Mouse (Mus musculus): ENCODE results near the gene Lmntd1. TPM values are rescaled to one million over a fixed set of nuclear protein-coding genes. Genes with fewer than 3 reads are reported as not detected.

Lmntd1 gene
- polyA plus RNA-seq, 1 experiment from 2014 or later, result 1.7 TPM

DNA sequence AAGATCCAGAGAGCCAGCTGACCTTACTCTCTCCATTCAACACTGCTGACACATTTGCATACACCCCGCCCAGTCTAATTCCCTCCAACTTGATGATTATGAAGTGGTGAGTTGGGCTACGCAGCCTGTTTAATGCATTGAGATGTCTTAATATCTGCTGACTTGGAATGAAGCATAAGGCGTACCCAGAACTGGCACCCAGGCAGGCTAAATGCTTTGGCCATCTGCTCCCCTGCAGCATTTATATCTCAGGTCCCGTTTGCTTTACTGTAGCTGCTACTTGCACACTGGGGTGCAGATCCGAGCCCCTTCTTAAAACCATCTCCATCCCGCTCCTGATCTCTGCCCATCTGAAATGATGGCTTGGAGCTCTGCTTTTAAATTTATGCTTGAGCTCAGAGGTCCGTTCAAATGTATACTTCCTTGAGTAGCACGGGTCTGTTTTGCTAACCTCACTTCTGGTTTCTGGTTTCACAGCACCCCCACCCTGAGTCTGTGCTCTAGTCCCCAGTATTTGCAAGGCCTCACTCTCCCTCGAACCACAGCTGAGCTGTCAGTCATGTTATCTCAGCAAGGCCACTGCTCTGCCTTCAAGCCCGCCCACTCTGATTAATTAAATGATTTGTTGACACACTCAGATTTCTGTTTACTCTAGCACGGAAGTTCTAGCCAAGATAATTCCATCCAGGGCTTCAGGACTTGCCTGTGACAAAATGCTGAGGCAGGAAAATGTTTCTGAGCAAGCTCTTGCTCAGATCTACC is 15.1 kb downstream of the Lmntd1 start:
- Histone ChIP-seq H3K4me1 (no peaks in the 10 kb centered on the region), H3K4me2 (no peak overlapping the region), H3K4me3 (no peak overlapping the region), H3K36me3 (replicated peaks) (no peaks in the 10 kb centered on the region), H3K9ac (no peak overlapping the region), H3K27me3 (replicated peaks) (no peaks in the 10 kb centered on the region), H3K27ac (no peak overlapping the region), H3K9me3 (no peaks in the 10 kb centered on the region)
- WGBS, result 76% methylated on average over 11 of the region's 11 CpGs
- no peak for ATAC-seq (replicated peaks)

DNA sequence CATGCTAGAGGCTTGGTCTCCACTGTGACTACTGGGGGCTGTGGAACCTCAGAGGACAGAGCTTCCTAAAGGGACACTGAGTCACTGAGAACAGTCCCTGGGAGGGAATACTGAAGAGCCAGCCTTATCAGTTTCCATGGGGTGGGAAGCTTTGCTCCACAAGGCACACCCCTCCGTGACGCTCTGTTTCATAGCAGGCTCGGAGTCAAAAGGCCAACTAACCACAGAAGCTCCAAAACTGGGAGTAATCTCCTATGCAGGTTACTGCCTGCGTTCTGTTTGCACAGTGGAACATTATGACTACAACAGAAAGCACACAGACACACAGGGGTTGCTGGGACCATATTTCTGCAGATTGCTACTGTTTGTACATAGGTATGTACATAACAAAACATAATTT is 18.2 kb downstream of the Lmntd1 start:
- Histone ChIP-seq H3K4me3 (no peak overlapping the region), H3K4me1 (peaks cover 10% of the 10 kb centered on the region; the same call in 1 of the 2 replicates), H3K4me2 (no peak overlapping the region), H3K27ac (no peak overlapping the region), H3K27me3 (replicated peaks) (no peaks in the 10 kb centered on the region), H3K9me3 (no peaks in the 10 kb centered on the region), H3K9ac (no peak overlapping the region), H3K36me3 (replicated peaks) (no peaks in the 10 kb centered on the region)
- ATAC-seq (replicated peaks), result no peak
- 85% methylated on average over 4 of the region's 4 CpGs for WGBS

DNA sequence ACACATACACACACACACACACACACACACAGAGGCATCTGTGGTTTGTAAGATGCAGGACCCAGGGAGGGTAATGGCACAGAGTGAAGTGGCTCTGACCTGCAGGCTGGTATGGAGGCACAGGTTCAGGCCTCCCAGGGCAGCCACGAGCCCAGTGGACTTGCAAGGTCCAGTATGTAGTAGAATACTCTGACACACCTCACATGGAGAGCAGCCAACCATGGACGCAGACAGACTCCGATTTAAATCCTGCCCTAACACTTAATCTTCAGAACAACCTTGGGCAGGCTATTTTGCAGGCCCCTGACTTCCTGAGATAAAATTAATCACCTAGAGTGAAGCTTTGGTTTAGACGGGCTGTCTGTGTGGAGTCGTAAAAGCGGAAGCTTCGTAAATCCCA is 20.1 kb downstream of the Lmntd1 start:
- Histone ChIP-seq H3K4me1 (peaks cover 10% of the 10 kb centered on the region; the same call in 1 of the 2 replicates), H3K4me2 (no peak overlapping the region), H3K27me3 (replicated peaks) (no peaks in the 10 kb centered on the region), H3K9me3 (no peaks in the 10 kb centered on the region), H3K27ac (no peak overlapping the region), H3K36me3 (replicated peaks) (no peaks in the 10 kb centered on the region), H3K4me3 (no peak overlapping the region), H3K9ac (no peak overlapping the region)
- WGBS, result 63% methylated on average over 7 of the region's 7 CpGs
- no peak for ATAC-seq (replicated peaks)

DNA sequence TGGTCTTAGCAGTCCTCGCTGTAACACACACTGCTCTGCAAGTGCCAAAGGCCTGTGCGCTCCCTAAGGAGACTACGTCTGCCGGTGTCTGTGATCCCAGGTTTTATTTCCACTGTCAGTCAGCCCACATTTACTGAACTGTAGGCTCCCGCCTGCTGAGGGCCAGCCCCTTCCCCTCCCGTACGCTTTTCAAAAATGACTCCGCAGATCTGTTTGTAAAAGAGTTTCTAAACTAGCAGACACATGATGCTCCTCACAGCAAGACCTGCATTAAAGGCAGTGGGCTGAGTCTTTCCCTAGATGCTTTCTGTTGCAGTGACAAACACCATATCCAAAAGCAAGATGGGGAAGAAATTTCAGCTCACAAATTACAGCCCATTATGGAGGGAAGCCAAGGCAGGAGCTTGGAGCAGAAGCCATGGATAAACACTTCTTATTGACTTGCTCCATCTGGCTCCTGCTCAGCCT is 21.6 kb downstream of the Lmntd1 start:
- Histone ChIP-seq H3K4me2 (no peak overlapping the region), H3K27me3 (replicated peaks) (no peaks in the 10 kb centered on the region), H3K9ac (no peak overlapping the region), H3K27ac (0 out of 2 replicates have a peak overlapping the region, but pooled peaks have one; percentile 16), H3K36me3 (replicated peaks) (no peaks in the 10 kb centered on the region), H3K4me1 (peaks cover 10% of the 10 kb centered on the region; the same call in 1 of the 2 replicates), H3K9me3 (no peaks in the 10 kb centered on the region), H3K4me3 (no peak overlapping the region)
- WGBS, result 52% methylated on average over 8 of the region's 8 CpGs
- no peak for ATAC-seq (replicated peaks)

DNA sequence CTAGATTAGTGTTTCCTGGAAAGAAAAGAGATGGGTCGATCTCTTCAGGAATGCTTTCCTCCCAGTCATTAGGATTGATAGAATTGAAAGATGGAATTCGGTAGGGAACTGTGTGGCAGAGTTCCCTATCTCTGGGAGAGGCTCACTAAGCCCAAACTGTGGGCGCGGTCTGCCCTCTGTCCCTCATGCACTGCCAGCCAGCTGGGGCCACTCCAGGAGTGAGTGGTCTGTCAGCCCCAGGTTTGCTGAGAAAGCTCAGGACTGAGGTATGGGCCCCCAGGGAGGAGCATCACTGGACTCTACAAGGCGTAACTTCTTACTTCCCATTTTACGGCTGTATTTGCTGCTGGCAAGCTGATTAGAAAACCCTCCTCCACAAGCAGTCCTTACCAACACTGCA is 22.1 kb downstream of the Lmntd1 start:
- 0 out of 2 replicates have a peak overlapping the region, but pooled peaks have one; percentile 16 for H3K27ac ChIP-seq
- H3K27me3 ChIP-seq (replicated peaks), result no peaks in the 10 kb centered on the region
- 76% methylated on average over 6 of the region's 6 CpGs for WGBS
- peaks cover 10% of the 10 kb centered on the region; the same call in 1 of the 2 replicates for H3K4me1 ChIP-seq
- no peak overlapping the region for H3K4me2 ChIP-seq
- H3K36me3 ChIP-seq (replicated peaks), result no peaks in the 10 kb centered on the region
- no peaks in the 10 kb centered on the region for H3K9me3 ChIP-seq
- no peak; the same call in 1 of the 2 replicates for ATAC-seq (replicated peaks)
- H3K4me3 ChIP-seq, result no peak overlapping the region
- no peak overlapping the region for H3K9ac ChIP-seq

DNA sequence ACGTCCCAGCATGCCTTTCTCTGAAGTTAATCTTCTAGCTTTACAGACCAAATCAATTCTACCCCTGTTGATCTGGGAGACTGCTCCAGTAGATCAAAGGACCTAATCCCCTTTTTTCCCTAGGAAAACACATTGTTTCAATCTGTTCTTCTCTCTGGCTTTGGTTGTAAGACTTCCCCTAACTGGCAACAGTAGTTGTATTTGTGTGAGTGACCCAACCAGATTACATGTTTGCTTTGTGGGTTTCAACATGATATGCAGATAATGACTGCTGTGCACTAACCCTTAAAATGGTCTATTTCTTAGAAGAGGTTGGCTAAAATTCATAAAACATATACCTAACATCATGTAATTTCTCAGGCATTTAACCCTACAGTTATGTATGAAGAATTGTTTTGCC is 22.5 kb downstream of the Lmntd1 start:
- no peak for ATAC-seq (replicated peaks)
- Histone ChIP-seq H3K9me3 (no peaks in the 10 kb centered on the region), H3K27ac (no peak overlapping the region), H3K9ac (no peak overlapping the region), H3K4me3 (no peak overlapping the region), H3K36me3 (replicated peaks) (no peaks in the 10 kb centered on the region), H3K4me1 (peaks cover 10% of the 10 kb centered on the region; the same call in 1 of the 2 replicates), H3K4me2 (no peak overlapping the region), H3K27me3 (replicated peaks) (no peaks in the 10 kb centered on the region)
- 28% methylated on average over 1 of the region's 1 CpGs for WGBS

DNA sequence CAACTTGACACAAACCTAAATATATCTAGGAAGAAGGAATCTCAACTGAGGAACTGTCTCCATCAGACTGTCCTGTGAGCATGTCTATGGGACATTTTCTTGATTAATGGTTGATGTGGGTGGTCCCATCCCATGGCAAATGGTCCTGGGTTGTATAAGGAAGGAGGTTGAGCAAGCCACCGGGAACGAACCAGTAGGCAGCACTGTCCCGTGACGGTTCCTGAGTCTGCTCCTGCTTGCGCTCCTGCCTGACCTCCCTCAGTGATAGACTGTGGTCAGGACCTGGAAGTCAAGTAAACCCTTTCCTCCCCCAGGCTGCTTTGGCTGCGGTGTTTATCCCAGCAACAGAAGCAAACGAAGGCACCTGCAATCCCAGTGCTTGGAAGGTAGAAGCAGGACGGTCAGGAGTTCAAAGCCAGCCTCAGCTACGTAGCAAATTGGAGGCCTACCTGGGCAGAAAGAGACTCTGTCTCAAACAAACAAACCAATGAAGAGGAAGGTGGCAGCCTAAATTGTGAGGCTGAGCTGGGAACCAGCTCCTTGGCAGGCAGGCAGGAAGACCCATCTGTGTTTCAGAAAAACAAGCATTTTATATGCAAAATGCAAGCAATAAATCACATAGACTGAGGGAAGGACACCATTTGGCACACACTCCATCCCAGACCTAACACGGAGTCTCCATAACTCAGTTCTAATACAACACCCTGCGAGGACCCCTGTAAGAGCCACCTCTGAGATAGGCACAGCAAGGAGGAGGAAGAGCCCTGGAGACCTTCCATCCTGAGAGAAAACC is 23.4 kb downstream of the Lmntd1 start:
- Histone ChIP-seq H3K9me3 (no peaks in the 10 kb centered on the region), H3K4me3 (no peak overlapping the region), H3K27me3 (replicated peaks) (no peaks in the 10 kb centered on the region), H3K36me3 (replicated peaks) (no peaks in the 10 kb centered on the region), H3K4me1 (peaks cover 12% of the 10 kb centered on the region), H3K27ac (no peak overlapping the region), H3K4me2 (no peak overlapping the region), H3K9ac (no peak overlapping the region)
- no peak for ATAC-seq (replicated peaks)
- 90% methylated on average over 11 of the region's 11 CpGs for WGBS

DNA sequence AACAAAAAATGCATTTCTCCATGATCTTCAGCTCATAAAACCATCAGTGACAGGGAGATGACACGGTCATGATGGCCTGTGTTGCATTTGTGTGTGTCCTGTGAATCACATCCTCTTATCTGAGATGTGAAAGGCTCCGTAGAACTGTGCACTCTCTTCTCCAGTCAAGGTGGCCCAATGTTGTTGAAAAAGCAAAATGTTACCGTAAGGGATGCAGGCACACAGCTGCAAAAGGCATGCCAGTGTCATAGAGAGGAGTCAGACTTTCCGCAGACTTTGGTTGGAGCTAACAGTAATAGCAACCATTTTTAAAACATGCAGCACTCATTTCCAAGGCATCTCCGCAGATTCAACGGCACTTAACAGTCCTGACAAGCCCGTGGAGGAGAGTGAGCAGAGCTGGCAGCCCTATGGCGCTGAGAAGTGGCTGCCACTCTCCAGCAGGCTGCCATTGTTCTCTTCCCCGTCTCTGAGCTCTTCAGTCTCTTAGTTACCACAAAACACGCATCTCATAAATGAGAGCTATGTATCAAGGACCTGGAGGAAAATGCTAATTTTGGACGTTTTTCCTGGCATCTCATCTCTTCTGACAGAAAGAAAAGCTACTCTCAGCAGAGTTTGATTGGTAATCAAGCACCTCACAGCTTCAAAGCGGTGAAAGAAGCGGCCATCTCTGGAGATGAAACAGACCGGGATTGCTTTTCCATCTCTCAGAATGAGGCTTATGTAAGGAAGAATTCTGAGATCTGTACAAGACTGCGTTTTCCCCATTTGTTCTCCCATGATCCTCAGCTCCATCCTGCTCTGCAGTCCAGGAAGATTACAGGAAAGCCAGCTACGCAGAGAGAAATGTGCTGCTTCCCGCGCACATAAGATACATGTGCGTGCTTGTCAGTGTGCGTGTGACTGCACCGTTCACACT is 28.8 kb downstream of the Lmntd1 start:
- ATAC-seq (replicated peaks), result peak; percentile 92
- Histone ChIP-seq H3K4me1 (peaks cover 16% of the 10 kb centered on the region), H3K4me3 (peak overlapping the region; percentile 11; the same call in 1 of the 2 replicates), H3K27me3 (replicated peaks) (no peaks in the 10 kb centered on the region), H3K36me3 (replicated peaks) (no peaks in the 10 kb centered on the region), H3K9ac (peak overlapping the region; percentile 31), H3K9me3 (no peaks in the 10 kb centered on the region), H3K4me2 (peak overlapping the region; percentile 45), H3K27ac (peak overlapping the region; percentile 78)
- 31% methylated on average over 21 of the region's 21 CpGs for WGBS

DNA sequence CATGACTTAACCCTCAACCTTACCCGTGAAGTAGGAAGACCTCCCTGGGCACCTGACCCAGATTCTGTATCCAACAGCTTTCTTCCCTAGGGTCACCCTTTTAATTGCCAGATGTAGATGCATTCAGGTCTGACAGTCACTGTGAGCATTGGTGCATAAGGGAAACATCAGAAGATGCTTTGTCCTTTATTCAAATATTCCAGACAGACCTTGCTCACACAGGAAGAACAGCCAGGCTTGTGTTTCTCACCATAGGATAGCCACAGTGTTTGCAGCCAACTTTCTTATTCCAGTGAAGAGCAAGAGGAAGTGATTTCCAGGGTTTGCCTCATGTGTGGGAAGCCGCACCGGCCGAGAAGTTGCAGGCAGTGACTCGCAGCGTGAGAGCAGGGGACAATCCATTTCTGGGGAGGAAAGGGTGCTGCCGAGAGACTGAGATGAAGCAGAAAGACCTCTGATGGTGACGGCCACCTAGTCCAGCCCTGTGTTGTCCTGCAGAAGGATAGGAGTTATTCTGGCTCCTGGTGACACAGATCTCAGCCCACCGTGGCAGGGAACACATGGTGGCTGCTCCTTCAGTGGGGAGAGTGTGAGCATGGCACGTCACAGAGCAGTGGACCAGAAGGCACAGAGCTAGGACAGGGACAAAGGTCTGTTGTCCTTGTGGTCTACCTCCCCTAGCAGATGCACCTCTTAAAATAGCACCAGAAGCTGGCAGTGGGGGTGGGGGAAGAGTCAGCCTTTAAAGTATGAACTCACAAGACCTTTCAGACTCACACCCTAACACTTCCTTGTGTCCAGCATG is 32.6 kb downstream of the Lmntd1 start:
- no peaks in the 10 kb centered on the region for H3K36me3 ChIP-seq (replicated peaks)
- WGBS, result 73% methylated on average over 10 of the region's 10 CpGs

DNA sequence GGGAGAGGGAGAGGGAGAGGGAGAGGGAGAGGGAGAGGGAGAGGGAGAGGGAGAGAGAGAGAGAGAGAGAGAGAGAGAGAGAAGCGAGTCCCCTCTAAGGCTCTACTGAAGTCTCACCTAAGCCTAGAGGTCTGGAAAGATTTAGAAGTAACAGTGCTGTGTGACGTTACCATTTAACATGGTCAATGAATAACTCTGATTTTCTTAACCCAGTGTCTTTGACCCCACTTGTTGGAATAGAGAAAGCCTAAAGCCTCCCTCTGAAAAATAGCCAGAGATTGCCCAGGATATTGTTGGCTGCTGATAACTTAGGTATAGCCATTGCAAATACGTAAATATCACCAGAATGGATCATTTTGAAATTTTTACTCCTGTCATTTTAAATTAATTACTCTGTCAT is 34.4 kb downstream of the Lmntd1 start:
- ATAC-seq (replicated peaks), result no peak

More for the DNA sequence above, 32.6 kb downstream of the Lmntd1 start:
- H3K27ac ChIP-seq, result no peak overlapping the region
- no peak overlapping the region for H3K9ac ChIP-seq
- no peak overlapping the region for H3K4me3 ChIP-seq
- no peaks in the 10 kb centered on the region for H3K27me3 ChIP-seq (replicated peaks)
- no peak for ATAC-seq (replicated peaks)
- H3K4me1 ChIP-seq, result peaks cover 22% of the 10 kb centered on the region
- no peaks in the 10 kb centered on the region for H3K9me3 ChIP-seq
- no peak overlapping the region for H3K4me2 ChIP-seq

More for the DNA sequence above, 34.4 kb downstream of the Lmntd1 start:
- no peak overlapping the region for H3K4me3 ChIP-seq
- H3K4me2 ChIP-seq, result no peak overlapping the region
- H3K27ac ChIP-seq, result no peak overlapping the region
- peaks cover 11% of the 10 kb centered on the region for H3K4me1 ChIP-seq
- H3K9ac ChIP-seq, result no peak overlapping the region
- no peaks in the 10 kb centered on the region for H3K9me3 ChIP-seq
- 89% methylated on average over 3 of the region's 3 CpGs for WGBS
- H3K27me3 ChIP-seq (replicated peaks), result no peaks in the 10 kb centered on the region
- H3K36me3 ChIP-seq (replicated peaks), result no peaks in the 10 kb centered on the region
